Mouse (Mus musculus): Measurements from ENCODE around the gene Nmnat2. TPM values are rescaled to one million over a fixed set of nuclear protein-coding genes. Genes with fewer than 3 reads are reported as not detected.

The Nmnat2 gene
- polyA plus RNA-seq, 1 experiment from 2014 or later: 1.3 TPM

- H3K27me3 ChIP-seq (replicated peaks; ENCODE audit: control insufficient read depth, insufficient read depth, low read length): no peaks in the 10 kb centered on the region
- H3K9ac ChIP-seq (ENCODE audit: low read depth, low read length): no peak overlapping the region
- no peaks in the 10 kb centered on the region for H3K36me3 ChIP-seq (ENCODE audit: control insufficient read depth, insufficient read depth, low read length)
- H3K4me2 ChIP-seq (ENCODE audit: low read depth, low read length): no peak overlapping the region
- ATAC-seq: no peak
- no peaks in the 10 kb centered on the region; the same call in 1 of the 2 replicates for H3K9me3 ChIP-seq (ENCODE audit: control insufficient read depth, low read length)
- no peaks in the 10 kb centered on the region for H3K4me1 ChIP-seq (ENCODE audit: control insufficient read depth, insufficient read depth, low read length)
- no peak overlapping the region for H3K4me3 ChIP-seq (ENCODE audit: low read length)
- H3K27ac ChIP-seq (ENCODE audit: low read length): no peak overlapping the region
- 32% methylated on average over 5 of the region's 5 CpGs for WGBS
Measured at GRCm38 (mm10) chr1:152973421-152973820, 18.6 kb downstream of the Nmnat2 start.

- H3K4me3 ChIP-seq (ENCODE audit: low read length): no peak overlapping the region
- H3K27me3 ChIP-seq (replicated peaks; ENCODE audit: control insufficient read depth, insufficient read depth, low read length): no peaks in the 10 kb centered on the region
- H3K27ac ChIP-seq (ENCODE audit: low read length): no peak overlapping the region
- ATAC-seq: no peak
- no peak overlapping the region for H3K4me2 ChIP-seq (ENCODE audit: low read depth, low read length)
- H3K9me3 ChIP-seq (ENCODE audit: control insufficient read depth, low read length): no peaks in the 10 kb centered on the region; the same call in 1 of the 2 replicates
- no peaks in the 10 kb centered on the region for H3K4me1 ChIP-seq (ENCODE audit: control insufficient read depth, insufficient read depth, low read length)
- no peaks in the 10 kb centered on the region for H3K36me3 ChIP-seq (ENCODE audit: control insufficient read depth, insufficient read depth, low read length)
- WGBS: 39% methylated on average over 4 of the region's 4 CpGs
- H3K9ac ChIP-seq (ENCODE audit: low read depth, low read length): no peak overlapping the region
Measured at GRCm38 (mm10) chr1:152973861-152974260, 19.1 kb downstream of the Nmnat2 start.

- 63% methylated on average over 3 of the region's 3 CpGs for WGBS
- no peak for ATAC-seq
- H3K9me3 ChIP-seq (ENCODE audit: control insufficient read depth, low read length): no peaks in the 10 kb centered on the region; the same call in 1 of the 2 replicates
Measured at GRCm38 (mm10) chr1:152975144-152975543, 20.4 kb downstream of the Nmnat2 start.

GRCm38 (mm10) chr1:152978700-152979099 lies 23.9 kb downstream of the Nmnat2 start:
- H3K9me3 ChIP-seq (ENCODE audit: control insufficient read depth, low read length): no peaks in the 10 kb centered on the region
- H3K4me2 ChIP-seq (ENCODE audit: low read depth, low read length): no peak overlapping the region
- no peaks in the 10 kb centered on the region for H3K27me3 ChIP-seq (replicated peaks; ENCODE audit: control insufficient read depth, insufficient read depth, low read length)
- H3K36me3 ChIP-seq (ENCODE audit: control insufficient read depth, insufficient read depth, low read length): no peaks in the 10 kb centered on the region
- 92% methylated on average over 8 of the region's 8 CpGs for WGBS
- ATAC-seq: no peak
- H3K9ac ChIP-seq (ENCODE audit: low read depth, low read length): no peak overlapping the region
- H3K27ac ChIP-seq (ENCODE audit: low read length): no peak overlapping the region
- H3K4me1 ChIP-seq (ENCODE audit: control insufficient read depth, insufficient read depth, low read length): no peaks in the 10 kb centered on the region
- H3K4me3 ChIP-seq (ENCODE audit: low read length): no peak overlapping the region

More at GRCm38 (mm10) chr1:152975144-152975543, 20.4 kb downstream of the Nmnat2 start:
- Histone ChIP-seq H3K4me3 (ENCODE audit: low read length) (no peak overlapping the region), H3K36me3 (ENCODE audit: control insufficient read depth, insufficient read depth, low read length) (no peaks in the 10 kb centered on the region), H3K4me1 (ENCODE audit: control insufficient read depth, insufficient read depth, low read length) (no peaks in the 10 kb centered on the region), H3K9ac (ENCODE audit: low read depth, low read length) (no peak overlapping the region), H3K27ac (ENCODE audit: low read length) (no peak overlapping the region), H3K27me3 (replicated peaks; ENCODE audit: control insufficient read depth, insufficient read depth, low read length) (no peaks in the 10 kb centered on the region), H3K4me2 (ENCODE audit: low read depth, low read length) (no peak overlapping the region)

- H3K36me3 ChIP-seq (ENCODE audit: control insufficient read depth, insufficient read depth, low read length): no peaks in the 10 kb centered on the region
Measured at GRCm38 (mm10) chr1:152983416-152983815, 28.6 kb downstream of the Nmnat2 start.

GRCm38 (mm10) chr1:152986981-152987380 lies 32.2 kb downstream of the Nmnat2 start:
- ATAC-seq: no peak
- Histone ChIP-seq H3K4me3 (ENCODE audit: low read length) (no peak overlapping the region), H3K9ac (ENCODE audit: low read depth, low read length) (no peak overlapping the region), H3K9me3 (ENCODE audit: control insufficient read depth, low read length) (no peaks in the 10 kb centered on the region), H3K27me3 (replicated peaks; ENCODE audit: control insufficient read depth, insufficient read depth, low read length) (no peaks in the 10 kb centered on the region), H3K4me2 (ENCODE audit: low read depth, low read length) (no peak overlapping the region), H3K27ac (ENCODE audit: low read length) (no peak overlapping the region), H3K36me3 (ENCODE audit: control insufficient read depth, insufficient read depth, low read length) (no peaks in the 10 kb centered on the region), H3K4me1 (ENCODE audit: control insufficient read depth, insufficient read depth, low read length) (no peaks in the 10 kb centered on the region)
- WGBS: 75% methylated on average over 3 of the region's 3 CpGs

More at GRCm38 (mm10) chr1:152983416-152983815, 28.6 kb downstream of the Nmnat2 start:
- H3K9me3 ChIP-seq (ENCODE audit: control insufficient read depth, low read length): no peaks in the 10 kb centered on the region
- 88% methylated on average over 14 of the region's 14 CpGs for WGBS
- H3K4me1 ChIP-seq (ENCODE audit: control insufficient read depth, insufficient read depth, low read length): no peaks in the 10 kb centered on the region
- H3K9ac ChIP-seq (ENCODE audit: low read depth, low read length): no peak overlapping the region
- H3K4me3 ChIP-seq (ENCODE audit: low read length): no peak overlapping the region
- no peaks in the 10 kb centered on the region for H3K27me3 ChIP-seq (replicated peaks; ENCODE audit: control insufficient read depth, insufficient read depth, low read length)
- no peak for ATAC-seq
- no peak overlapping the region for H3K27ac ChIP-seq (ENCODE audit: low read length)
- no peak overlapping the region for H3K4me2 ChIP-seq (ENCODE audit: low read depth, low read length)

- Histone ChIP-seq H3K9me3 (ENCODE audit: control insufficient read depth, low read length) (no peaks in the 10 kb centered on the region), H3K4me1 (ENCODE audit: control insufficient read depth, insufficient read depth, low read length) (no peaks in the 10 kb centered on the region), H3K9ac (ENCODE audit: low read depth, low read length) (no peak overlapping the region), H3K4me3 (ENCODE audit: low read length) (no peak overlapping the region), H3K27me3 (replicated peaks; ENCODE audit: control insufficient read depth, insufficient read depth, low read length) (no peaks in the 10 kb centered on the region), H3K27ac (ENCODE audit: low read length) (no peak overlapping the region), H3K36me3 (ENCODE audit: control insufficient read depth, insufficient read depth, low read length) (no peaks in the 10 kb centered on the region), H3K4me2 (ENCODE audit: low read depth, low read length) (no peak overlapping the region)
- WGBS: 83% methylated on average over 5 of the region's 5 CpGs
- ATAC-seq: no peak
Measured at GRCm38 (mm10) chr1:152990067-152990466, 35.3 kb downstream of the Nmnat2 start.

GRCm38 (mm10) chr1:152992271-152993134 lies 37.7 kb downstream of the Nmnat2 start:
- H3K9ac ChIP-seq (ENCODE audit: low read depth, low read length): no peak overlapping the region
- H3K27ac ChIP-seq (ENCODE audit: low read length): no peak overlapping the region
- H3K4me3 ChIP-seq (ENCODE audit: low read length): no peak overlapping the region
- H3K9me3 ChIP-seq (ENCODE audit: control insufficient read depth, low read length): no peaks in the 10 kb centered on the region
- H3K4me1 ChIP-seq (ENCODE audit: control insufficient read depth, insufficient read depth, low read length): no peaks in the 10 kb centered on the region
- no peak for ATAC-seq
- no peaks in the 10 kb centered on the region for H3K36me3 ChIP-seq (ENCODE audit: control insufficient read depth, insufficient read depth, low read length)
- H3K27me3 ChIP-seq (replicated peaks; ENCODE audit: control insufficient read depth, insufficient read depth, low read length): no peaks in the 10 kb centered on the region
- 47% methylated on average over 6 of the region's 6 CpGs for WGBS
- no peak overlapping the region for H3K4me2 ChIP-seq (ENCODE audit: low read depth, low read length)

GRCm38 (mm10) chr1:152993803-152994202 lies 39.0 kb downstream of the Nmnat2 start:
- H3K36me3 ChIP-seq (ENCODE audit: control insufficient read depth, insufficient read depth, low read length): no peaks in the 10 kb centered on the region
- H3K27me3 ChIP-seq (replicated peaks; ENCODE audit: control insufficient read depth, insufficient read depth, low read length): no peaks in the 10 kb centered on the region
- H3K4me1 ChIP-seq (ENCODE audit: control insufficient read depth, insufficient read depth, low read length): no peaks in the 10 kb centered on the region
- 78% methylated on average over 6 of the region's 6 CpGs for WGBS
- H3K4me2 ChIP-seq (ENCODE audit: low read depth, low read length): no peak overlapping the region
- no peak overlapping the region for H3K27ac ChIP-seq (ENCODE audit: low read length)
- no peak overlapping the region for H3K4me3 ChIP-seq (ENCODE audit: low read length)
- no peak for ATAC-seq
- no peak overlapping the region for H3K9ac ChIP-seq (ENCODE audit: low read depth, low read length)
- no peaks in the 10 kb centered on the region for H3K9me3 ChIP-seq (ENCODE audit: control insufficient read depth, low read length)

Measured in intestine, embryonic 16.5 days (tissue).